Mouse (Mus musculus): ENCODE data around the gene Igf1r. TPM values are rescaled to one million over a fixed set of nuclear protein-coding genes. Genes with fewer than 3 reads are reported as not detected.

Igf1r gene
- total RNA-seq (2021) (10 to 100 TPM; 12.3 to 14.4 TPM), polyA plus RNA-seq (2012; rRNA removed) (5.6 and 7.7 TPM in 2 replicates)
- long read RNA-seq, partial matches to known transcripts, result 0 of 4 reads
- long read RNA-seq, other reads (novel, unspliced or antisense), result 4 of 4 reads

GRCm38 (mm10) chr7:67952777-67953700 lies at the start of gene Igf1r:
Igf1r (plus strand) TSS chr7:67952827.
- Histone ChIP-seq H3K79me2 (replicated peaks; ENCODE audit: control insufficient read depth, insufficient read depth, low read length) (peaks cover 3% of the 10 kb centered on the region; the same call in 1 of the 2 replicates), H3K27ac (peak within 1 kb of the TSS; percentile 99), H3K4me1 (ENCODE audit: control insufficient read depth, insufficient read depth, low read length) (peaks cover 6% of the 10 kb centered on the region), H3K27me3 (ENCODE audit: control insufficient read depth, insufficient read depth, low read length) (no peaks in the 10 kb centered on the region), H3K36me3 (ENCODE audit: control insufficient read depth, insufficient read depth, low read length) (no peaks in the 10 kb centered on the region), H3K4me3 (peak within 1 kb of the TSS; percentile 77), H3K9ac (ENCODE audit: low read depth, low read length) (peak within 1 kb of the TSS; percentile 91)
- under 1% methylated on average over 61 of the region's 62 CpGs for WGBS
- TF ChIP-seq POLR2A (IDR thresholded peaks at IDR 0.05; ENCODE audit: insufficient read depth, low read depth, low read length) (no peak), CTCF (IDR thresholded peaks at IDR 0.05) (peak; percentile 53)
- intact Hi-C loops (cut with DNase I), result loop anchor here (5.0 kb wide), 3 partner anchors 114 to 349 kb away; no protein-coding TSS in a partner anchor
- peak; percentile 62 to 71 for DNase-seq

DNA sequence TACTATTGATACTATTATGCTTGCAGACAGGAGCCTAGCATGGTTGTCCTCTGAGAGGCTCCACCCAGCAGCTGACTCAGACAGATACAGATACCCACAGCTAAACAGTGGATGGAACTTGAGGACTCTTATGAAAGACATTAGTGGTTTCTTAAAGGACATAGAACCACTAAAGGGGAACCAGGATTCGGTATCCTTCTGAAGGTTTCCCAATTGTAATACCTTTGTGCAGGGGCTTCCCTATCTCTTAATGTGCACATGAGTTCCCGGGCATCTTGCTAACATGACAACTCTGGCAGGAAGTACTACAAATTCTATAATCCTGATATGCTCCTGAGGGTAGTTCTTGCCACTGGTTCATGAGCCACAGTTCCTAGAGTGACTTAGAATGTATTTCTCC lies 46.3 kb upstream of the Igf1r start:
- no peak overlapping the region for H3K27ac ChIP-seq
- no peaks in the 10 kb centered on the region; the same call in 1 of the 2 replicates for H3K4me1 ChIP-seq (ENCODE audit: control insufficient read depth, insufficient read depth, low read length)
- intact Hi-C loops (cut with DNase I), result no loop called here
- TF ChIP-seq EP300 (IDR thresholded peaks at IDR 0.05; ENCODE audit: insufficient read depth, low read depth, low read length) (no peak), CTCF (IDR thresholded peaks at IDR 0.05) (no peak), POLR2A (IDR thresholded peaks at IDR 0.05; ENCODE audit: insufficient read depth, low read depth, low read length) (no peak)
- no peaks in the 10 kb centered on the region for H3K36me3 ChIP-seq (ENCODE audit: control insufficient read depth, insufficient read depth, low read length)
- DNase-seq, result no peak
- 65% methylated on average over 2 of the region's 2 CpGs for WGBS
- H3K9ac ChIP-seq (ENCODE audit: low read depth, low read length), result no peak overlapping the region
- no peak overlapping the region for H3K4me3 ChIP-seq
- no peaks in the 10 kb centered on the region for H3K27me3 ChIP-seq (ENCODE audit: control insufficient read depth, insufficient read depth, low read length)
- no peaks in the 10 kb centered on the region for H3K79me2 ChIP-seq (replicated peaks; ENCODE audit: control insufficient read depth, insufficient read depth, low read length)

- TF ChIP-seq POLR2A (IDR thresholded peaks at IDR 0.05; ENCODE audit: insufficient read depth, low read depth, low read length) (no peak), CTCF (IDR thresholded peaks at IDR 0.05) (no peak), EP300 (IDR thresholded peaks at IDR 0.05; ENCODE audit: insufficient read depth, low read depth, low read length) (no peak)
- no peaks in the 10 kb centered on the region for H3K79me2 ChIP-seq (replicated peaks; ENCODE audit: control insufficient read depth, insufficient read depth, low read length)
- DNase-seq, result peak in 1 of 2 experiments; percentile 17
- H3K27me3 ChIP-seq (ENCODE audit: control insufficient read depth, insufficient read depth, low read length), result no peaks in the 10 kb centered on the region
- no peak overlapping the region for H3K9ac ChIP-seq (ENCODE audit: low read depth, low read length)
- H3K4me1 ChIP-seq (ENCODE audit: control insufficient read depth, insufficient read depth, low read length), result no peaks in the 10 kb centered on the region; the same call in 1 of the 2 replicates
- H3K4me3 ChIP-seq, result no peak overlapping the region
- WGBS, result 56% methylated on average over 9 of the region's 9 CpGs
- H3K27ac ChIP-seq, result no peak overlapping the region
- intact Hi-C loops (cut with DNase I), result no loop called here
- H3K36me3 ChIP-seq (ENCODE audit: control insufficient read depth, insufficient read depth, low read length), result no peaks in the 10 kb centered on the region
These were observed 44.7 kb upstream of the Igf1r start for GRCm38 (mm10) chr7:67907786-67908400.

DNA sequence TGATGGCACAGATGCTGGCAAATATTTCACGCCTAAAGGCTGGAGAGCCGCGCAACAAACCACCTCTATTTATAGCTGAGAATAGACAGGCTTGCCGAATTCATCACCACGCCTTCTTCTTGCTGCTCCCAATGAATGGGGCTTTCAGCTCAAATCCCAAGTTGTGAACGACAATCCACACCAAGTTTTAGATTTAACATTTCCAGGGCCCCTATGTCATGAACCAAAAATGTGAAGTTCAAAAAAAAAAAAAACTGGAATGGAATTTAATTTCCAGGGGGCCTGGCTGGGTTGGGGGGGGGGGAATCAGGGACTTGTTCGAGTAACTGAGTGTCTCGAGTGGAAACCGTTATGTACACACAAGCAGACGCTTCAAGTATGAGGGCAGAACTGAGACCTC lies 42.1 kb upstream of the Igf1r start:
- intact Hi-C loops (cut with DNase I), result no loop called here
- H3K9ac ChIP-seq (ENCODE audit: low read depth, low read length), result no peak overlapping the region
- H3K4me1 ChIP-seq (ENCODE audit: control insufficient read depth, insufficient read depth, low read length), result no peaks in the 10 kb centered on the region; the same call in 1 of the 2 replicates
- H3K79me2 ChIP-seq (replicated peaks; ENCODE audit: control insufficient read depth, insufficient read depth, low read length), result no peaks in the 10 kb centered on the region
- TF ChIP-seq EP300 (IDR thresholded peaks at IDR 0.05; ENCODE audit: insufficient read depth, low read depth, low read length) (no peak), CTCF (IDR thresholded peaks at IDR 0.05) (no peak), POLR2A (IDR thresholded peaks at IDR 0.05; ENCODE audit: insufficient read depth, low read depth, low read length) (no peak)
- WGBS, result 37% methylated on average over 10 of the region's 10 CpGs
- H3K4me3 ChIP-seq, result no peak overlapping the region
- H3K27me3 ChIP-seq (ENCODE audit: control insufficient read depth, insufficient read depth, low read length), result no peaks in the 10 kb centered on the region
- peak in 1 of 2 experiments; percentile 5 for DNase-seq
- H3K27ac ChIP-seq, result no peak overlapping the region
- H3K36me3 ChIP-seq (ENCODE audit: control insufficient read depth, insufficient read depth, low read length), result no peaks in the 10 kb centered on the region

DNA sequence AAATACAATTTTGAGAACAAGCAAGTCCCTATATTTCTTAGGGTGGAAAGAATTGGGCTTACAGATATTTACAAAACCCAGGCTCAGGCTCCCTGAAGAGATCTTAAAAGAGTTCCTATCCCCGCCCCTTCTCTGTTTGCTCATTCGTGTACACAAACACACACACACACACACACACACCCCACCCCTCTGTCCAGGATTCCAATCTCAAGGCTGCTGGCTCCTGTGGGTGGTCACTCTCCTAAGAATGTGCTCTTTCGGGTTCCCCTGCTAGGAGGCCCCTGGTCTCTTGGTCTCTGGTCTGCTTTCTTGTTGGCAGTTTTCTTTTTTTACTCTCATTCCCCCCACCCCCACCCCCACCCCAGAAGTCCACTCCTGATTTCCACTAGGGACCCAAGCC lies 41.7 kb upstream of the Igf1r start:
- DNase-seq, result no peak

More for the DNA sequence above, 41.7 kb upstream of the Igf1r start:
- Histone ChIP-seq H3K79me2 (replicated peaks; ENCODE audit: control insufficient read depth, insufficient read depth, low read length) (no peaks in the 10 kb centered on the region), H3K36me3 (ENCODE audit: control insufficient read depth, insufficient read depth, low read length) (no peaks in the 10 kb centered on the region), H3K4me3 (no peak overlapping the region), H3K4me1 (ENCODE audit: control insufficient read depth, insufficient read depth, low read length) (no peaks in the 10 kb centered on the region; the same call in 1 of the 2 replicates), H3K9ac (ENCODE audit: low read depth, low read length) (no peak overlapping the region), H3K27ac (no peak overlapping the region), H3K27me3 (ENCODE audit: control insufficient read depth, insufficient read depth, low read length) (no peaks in the 10 kb centered on the region)
- no peak for TF ChIP-seq EP300 (IDR thresholded peaks at IDR 0.05; ENCODE audit: insufficient read depth, low read depth, low read length)
- no peak for TF ChIP-seq CTCF (IDR thresholded peaks at IDR 0.05)
- no peak for TF ChIP-seq POLR2A (IDR thresholded peaks at IDR 0.05; ENCODE audit: insufficient read depth, low read depth, low read length)
- intact Hi-C loops (cut with DNase I), result no loop called here
- 35% methylated on average over 3 of the region's 3 CpGs for WGBS
